Mouse (Mus musculus) intestine, postnatal 0 days (tissue): ENCODE measurements around the gene Itga10. TPM values are rescaled to one million over a fixed set of nuclear protein-coding genes. Genes with fewer than 3 reads are reported as not detected.

Experiments
- ATAC-seq: fragments of 200-750 bp; cut with Nextera tagmentation; 2 replicates; pipeline ENCODE4 v1.8.0; 2017; ENCODE audit warnings: mild to moderate bottlenecking, moderate TSS enrichment, moderate library complexity
- H3K27ac ChIP-seq: fragments of 300-500 bp; sonication (generic); 2 replicates; pipeline ENCODE4 v1.5.1; 2014; ENCODE audit warnings: mild to moderate bottlenecking, low read depth, low read length, moderate library complexity
- H3K27me3 ChIP-seq: fragments of 300-500 bp; sonication (generic); replicated peaks from 2 replicates; pipeline ENCODE4 v1.6.1; 2014; ENCODE audit warnings: low read length, mixed read lengths; ENCODE audit not compliant: control insufficient read depth, insufficient read depth
- H3K36me3 ChIP-seq: fragments of 300-500 bp; sonication (generic); 2 replicates; pipeline ENCODE4 v1.6.1; 2014; ENCODE audit warnings: mild to moderate bottlenecking, moderate library complexity; ENCODE audit not compliant: control insufficient read depth, insufficient read depth
- H3K4me1 ChIP-seq: fragments of 300-500 bp; sonication (generic); replicated peaks from 2 replicates; pipeline ENCODE4 v1.6.1; 2014; ENCODE audit warnings: antibody characterized with exemption, low read length, mixed read lengths; ENCODE audit not compliant: control insufficient read depth, insufficient read depth
- H3K4me2 ChIP-seq: fragments of 300-500 bp; sonication (generic); replicated peaks from 2 replicates; pipeline ENCODE4 v1.6.1; 2014; ENCODE audit warnings: low read depth, mild to moderate bottlenecking, moderate library complexity
- H3K4me3 ChIP-seq: fragments of 300-500 bp; sonication (generic); 2 replicates; pipeline ENCODE4 v1.5.1; 2014; ENCODE audit warnings: low read depth, low read length
- H3K9ac ChIP-seq: fragments of 300-500 bp; sonication (generic); 2 replicates; pipeline ENCODE4 v1.6.1; 2014; ENCODE audit warnings: mild to moderate bottlenecking, low read depth, low read length
- H3K9me3 ChIP-seq: fragments of 300-500 bp; sonication (generic); 2 replicates; pipeline ENCODE4 v1.6.1; 2016; ENCODE audit warnings: mixed run types; ENCODE audit not compliant: control insufficient read depth
- CTCF ChIP-seq: sonication (generic); IDR thresholded peaks from 2 replicates; pipeline ENCODE4 v1.5.1; 2016; ENCODE audit warnings: low read depth, mild to moderate bottlenecking, control low read depth, antibody characterized with exemption, moderate library complexity
- WGBS: fragments of 180-500 bp; shearing (Covaris S2); extraction: QIAGEN DNeasy Blood & Tissue Kit; methylation state at CpG from one replicate; pipeline ENCODE4 v1.1.7; 2014; 5-methylcytosine and 5-hydroxymethylcytosine counted together
- polyA plus RNA-seq: library from polyadenylated mRNA; unstranded; fragments of >200 nt; fragmentation: Nextera tagmentation; extraction: Ambion mirVana; gene quantifications from 2 replicates; pipeline ENCODE4 v1.2.1, GENCODE M21; 2015

Gene Itga10
- polyA plus RNA-seq, 1 experiment from 2014 or later = 0.17 TPM

DNA sequence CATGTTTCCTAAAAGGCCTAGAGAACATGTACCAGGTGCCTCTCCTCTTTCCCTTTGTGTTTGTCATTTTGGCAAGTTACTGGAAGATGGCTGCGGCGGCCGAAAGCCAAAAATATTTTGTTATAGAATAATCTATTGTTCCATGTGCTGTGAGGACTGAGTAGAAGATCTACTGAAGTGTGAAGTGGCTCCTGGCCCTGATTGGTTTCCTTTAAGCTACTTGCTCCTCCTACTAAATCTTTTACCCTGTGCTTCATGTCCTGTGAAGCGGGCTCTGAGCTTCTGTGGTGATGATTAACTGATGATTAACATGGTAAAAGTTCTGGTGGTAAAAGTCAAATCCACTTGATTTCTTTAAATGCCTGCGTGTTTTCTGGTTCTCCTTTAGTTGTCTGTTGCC is 21.5 kb downstream of the Itga10 start:
- Histone ChIP-seq H3K27me3 (no peaks in the 10 kb centered on the region; the same call in 1 of the 2 replicates), H3K27ac (no peak overlapping the region), H3K9ac (no peak overlapping the region), H3K4me1 (peaks cover 4% of the 10 kb centered on the region; the same call in 1 of the 2 replicates), H3K4me3 (no peak overlapping the region), H3K9me3 (no peaks in the 10 kb centered on the region), H3K4me2 (no peak overlapping the region), H3K36me3 (no peaks in the 10 kb centered on the region)
- no peak for TF ChIP-seq CTCF
- WGBS = 84% methylated on average over 5 of the region's 5 CpGs
- no peak for ATAC-seq

- Histone ChIP-seq H3K4me2 (no peak overlapping the region), H3K27me3 (no peaks in the 10 kb centered on the region; the same call in 1 of the 2 replicates), H3K4me3 (no peak overlapping the region), H3K27ac (no peak overlapping the region), H3K9me3 (no peaks in the 10 kb centered on the region), H3K9ac (no peak overlapping the region), H3K36me3 (no peaks in the 10 kb centered on the region), H3K4me1 (peaks cover 4% of the 10 kb centered on the region; the same call in 1 of the 2 replicates)
- TF ChIP-seq CTCF = peak; percentile 77
- 40% methylated on average over 1 of the region's 1 CpGs for WGBS
- no peak for ATAC-seq
These were observed 21.9 kb downstream of the Itga10 start for GRCm38 (mm10) chr3:96667316-96667715.

DNA sequence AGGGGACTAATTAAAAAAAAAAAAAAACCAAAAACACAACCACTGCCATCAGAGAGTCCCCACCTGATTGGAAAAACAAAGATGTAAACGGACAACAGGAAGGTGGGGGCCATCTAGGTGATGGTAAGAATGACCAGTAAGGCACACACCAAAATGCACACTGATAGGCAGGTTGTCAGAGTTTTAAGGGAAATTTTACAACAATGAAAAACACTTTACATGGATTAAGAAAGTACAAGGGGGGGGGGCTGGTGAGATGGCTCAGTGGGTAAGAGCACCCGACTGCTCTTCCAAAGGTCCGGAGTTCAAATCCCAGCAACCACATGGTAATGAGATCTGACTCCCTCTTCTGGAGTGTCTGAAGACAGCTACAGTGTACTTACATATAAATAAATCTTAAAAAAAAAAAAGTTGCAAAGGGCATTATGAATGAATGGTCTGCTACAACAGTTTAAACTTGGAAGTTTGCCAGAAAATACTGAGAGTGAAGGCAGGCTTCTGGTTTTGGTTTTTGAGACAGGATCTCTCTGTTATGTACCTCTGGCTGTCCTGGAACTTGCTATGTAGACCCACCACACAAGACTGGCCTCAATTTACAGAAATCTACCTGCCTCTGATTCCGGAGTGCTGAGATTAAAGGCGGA is 23.2 kb downstream of the Itga10 start:
- no peaks in the 10 kb centered on the region for H3K36me3 ChIP-seq
- H3K4me2 ChIP-seq = no peak overlapping the region
- H3K4me1 ChIP-seq = peaks cover 4% of the 10 kb centered on the region; the same call in 1 of the 2 replicates
- no peak overlapping the region for H3K27ac ChIP-seq
- ATAC-seq = no peak
- no peak overlapping the region for H3K4me3 ChIP-seq
- WGBS = 87% methylated on average over 5 of the region's 5 CpGs
- TF ChIP-seq CTCF = no peak
- no peaks in the 10 kb centered on the region; the same call in 1 of the 2 replicates for H3K27me3 ChIP-seq
- no peak overlapping the region for H3K9ac ChIP-seq
- no peaks in the 10 kb centered on the region for H3K9me3 ChIP-seq

DNA sequence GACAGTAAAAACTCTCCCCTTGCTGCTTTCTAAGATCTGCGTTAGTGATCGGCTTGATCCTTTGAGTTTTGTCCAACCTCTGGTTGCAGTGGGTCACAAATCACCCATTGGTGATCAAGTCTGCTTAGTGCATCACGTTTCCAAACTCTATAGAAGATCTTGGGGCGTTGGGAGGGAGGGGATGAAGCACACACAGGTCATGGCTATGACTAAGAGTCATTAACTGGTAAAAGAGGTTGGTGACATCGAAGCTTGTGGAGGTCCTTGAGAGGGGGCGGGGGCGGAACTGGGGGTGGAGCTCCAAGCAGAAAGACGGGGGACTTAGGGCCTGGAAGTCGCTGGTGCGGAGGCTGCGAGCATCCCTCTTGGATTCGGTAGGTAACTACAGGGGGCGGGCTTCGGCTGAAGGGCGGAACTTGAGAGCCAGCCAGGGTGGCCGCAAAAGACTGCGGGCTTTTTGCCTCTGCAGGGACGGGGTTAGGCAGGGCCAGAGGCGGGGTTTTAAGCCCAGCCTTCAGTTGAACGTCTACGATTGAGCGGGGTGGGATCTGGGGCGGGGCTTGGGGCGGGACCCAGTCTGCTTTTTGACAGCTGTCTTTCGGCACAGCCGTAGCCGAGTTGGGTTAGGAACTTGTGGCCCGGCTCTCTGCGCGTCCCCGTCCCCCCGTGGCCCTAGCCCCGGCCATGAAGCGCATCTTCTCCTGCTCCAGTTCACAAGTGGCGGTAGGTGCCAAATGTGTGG is 24.5 kb downstream of the Itga10 start, which contains the start of gene Ankrd35:
Gene Ankrd35, plus strand, starts transcription at position 405 of the 742 bp plus-strand sequence.
- ATAC-seq = peak; percentile 87
- H3K9ac ChIP-seq = no peak within 1 kb of the TSS
- H3K27me3 ChIP-seq = no peaks in the 10 kb centered on the region; the same call in 1 of the 2 replicates
- 4% methylated on average over 35 of the region's 35 CpGs for WGBS
- H3K9me3 ChIP-seq = no peaks in the 10 kb centered on the region
- no peak within 1 kb of the TSS for H3K27ac ChIP-seq
- H3K36me3 ChIP-seq = no peaks in the 10 kb centered on the region
- H3K4me3 ChIP-seq = peak within 1 kb of the TSS; percentile 40
- no peaks in the 10 kb centered on the region for H3K4me1 ChIP-seq
- peak within 1 kb of the TSS; percentile 84 for H3K4me2 ChIP-seq
- peak; percentile 59 for TF ChIP-seq CTCF

DNA sequence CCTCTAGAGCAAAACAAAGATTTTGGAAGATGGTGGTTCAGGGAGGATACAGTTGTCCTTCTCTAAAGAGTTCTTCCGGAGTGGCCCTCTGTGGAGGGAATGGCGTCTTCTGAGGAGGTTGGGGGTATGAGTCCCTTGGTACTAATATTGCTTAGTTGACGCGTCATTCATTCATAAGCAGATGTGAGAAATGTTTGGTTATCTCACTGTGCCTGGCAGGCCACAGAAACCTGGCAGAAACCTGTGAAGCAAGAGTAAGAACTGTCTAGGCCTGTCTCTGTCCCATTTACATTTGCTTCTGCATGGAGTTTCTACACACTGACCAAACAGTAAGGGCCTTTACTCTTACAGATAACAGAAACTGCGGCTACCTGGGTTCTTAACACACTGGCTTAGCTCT is 26.1 kb downstream of the Itga10 start:
- no peaks in the 10 kb centered on the region for H3K36me3 ChIP-seq
- no peaks in the 10 kb centered on the region; the same call in 1 of the 2 replicates for H3K27me3 ChIP-seq
- H3K9me3 ChIP-seq = no peaks in the 10 kb centered on the region
- H3K27ac ChIP-seq = no peak overlapping the region
- no peak for TF ChIP-seq CTCF
- H3K4me2 ChIP-seq = no peak overlapping the region
- H3K9ac ChIP-seq = no peak overlapping the region
- no peaks in the 10 kb centered on the region for H3K4me1 ChIP-seq
- WGBS = 94% methylated on average over 5 of the region's 5 CpGs
- ATAC-seq = no peak
- no peak overlapping the region for H3K4me3 ChIP-seq

DNA sequence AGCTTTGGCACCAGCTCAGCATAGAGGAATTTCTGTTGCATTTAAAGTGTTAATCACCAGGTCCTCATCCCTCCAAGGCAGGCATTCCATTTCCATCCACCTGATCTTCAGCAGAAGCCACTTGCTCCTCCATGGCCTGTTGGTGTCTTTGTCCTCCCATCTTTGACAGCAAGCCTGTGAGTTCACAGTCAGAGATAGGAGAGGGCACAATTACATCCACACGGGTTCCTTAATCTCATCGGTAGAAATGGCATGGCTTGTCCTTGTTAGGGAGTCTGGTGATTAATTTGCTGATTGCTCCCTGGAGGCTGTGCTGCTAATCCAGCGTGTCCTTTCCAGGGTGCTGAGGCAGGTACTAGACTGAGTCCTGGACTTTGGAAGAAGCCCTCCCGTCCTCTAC is 28.1 kb downstream of the Itga10 start:
- no peak overlapping the region for H3K4me3 ChIP-seq
- H3K36me3 ChIP-seq = no peaks in the 10 kb centered on the region
- 83% methylated on average over 4 of the region's 4 CpGs for WGBS
- no peak overlapping the region for H3K4me2 ChIP-seq
- no peak for ATAC-seq
- no peaks in the 10 kb centered on the region for H3K9me3 ChIP-seq
- no peaks in the 10 kb centered on the region for H3K4me1 ChIP-seq
- H3K27ac ChIP-seq = no peak overlapping the region
- no peak for TF ChIP-seq CTCF
- H3K9ac ChIP-seq = no peak overlapping the region
- H3K27me3 ChIP-seq = no peaks in the 10 kb centered on the region; the same call in 1 of the 2 replicates
